Mouse (Mus musculus) small intestine, adult 2 months (tissue): ENCODE results near the gene Nup50.

Experiments used
- CTCF ChIP-seq: fragments of 200-500 bp; IDR thresholded peaks from 2 replicates; pipeline ENCODE4 v1.5.1; 2012; ENCODE audit warnings: low read depth, mild to moderate bottlenecking, control low read depth, inconsistent platforms, low read length, moderate library complexity, mixed read lengths; ENCODE audit not compliant: insufficient replicate concordance, insufficient read length; ENCODE audit errors: extremely low read depth
- POLR2A ChIP-seq: fragments of 200-500 bp; IDR thresholded peaks from 2 replicates; pipeline ENCODE4 v1.6.1; 2012; ENCODE audit warnings: low read depth, mild to moderate bottlenecking, control low read depth, inconsistent platforms, low read length, moderate library complexity

GRCm38 (mm10) chr15:84975729-84976128, 52.5 kb downstream of the Nup50 start:
- TF ChIP-seq CTCF, result no peak
- no peak for TF ChIP-seq POLR2A
